Mouse (Mus musculus): Measurements from ENCODE around the gene Ubap1.

DNA sequence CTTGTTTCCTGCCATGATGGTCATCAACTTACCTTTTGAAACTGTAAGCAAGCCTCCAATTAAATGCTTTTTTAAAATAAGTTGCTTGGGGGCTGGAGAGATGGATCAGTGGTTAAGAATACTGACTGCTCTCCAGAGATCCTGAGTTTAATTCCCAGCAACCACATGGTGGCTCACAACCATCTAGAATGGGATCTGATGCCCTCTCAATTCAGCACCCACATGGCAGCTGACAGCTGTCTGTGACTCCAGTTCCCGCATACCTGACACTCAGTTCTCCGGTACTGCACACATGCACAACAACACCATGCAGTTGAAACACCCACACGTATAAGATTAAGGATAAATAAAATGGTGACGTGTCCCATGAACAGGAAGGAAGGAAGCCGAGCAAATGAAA is 30.5 kb upstream of the Ubap1 start:
- no peak for TF ChIP-seq CTCF (IDR thresholded peaks at IDR 0.05; ENCODE audit: low read depth, low read length)
- no peak for TF ChIP-seq GATA2 (IDR thresholded peaks at IDR 0.05; ENCODE audit: borderline replicate concordance, low read depth, low read length)
- no peak for TF ChIP-seq TAL1 (conservative IDR thresholded peaks at IDR 0.05; ENCODE audit: low read depth, low read length)
- no peak for TF ChIP-seq GATA1 (IDR thresholded peaks at IDR 0.05; ENCODE audit: borderline replicate concordance, low read length)
